Mouse (Mus musculus): ENCODE measurements at regions not wholly inside any gene's neighbourhood (a gene's known extent, or its start where the extent isn't known, plus 50 kb on each side); places are given as distances from the start of the nearest gene placed in this dataset.

- TF ChIP-seq EP300 (IDR thresholded peaks at IDR 0.05; ENCODE audit: low read depth) (no peak), CTCF (IDR thresholded peaks at IDR 0.05; ENCODE audit: low read depth) (no peak)
Measured at GRCm38 (mm10) chr3:21948074-21948659, 128.3 kb upstream of the Tbl1xr1 start.

All from heart, postnatal 0 days (tissue).